9 mouse cellular contexts compared by ENCODE assay signal in genomic region chr5:139838476-139838892, GRCm38 (mm10). TPM values are rescaled to one million over a fixed set of nuclear protein-coding genes. Genes with fewer than 3 reads are reported as not detected.
DNase-seq lines count a peak whose midpoint lies in the region; ATAC-seq lines count a peak whose summit lies in the region.
"Had no signal": no experiment of that assay in that cellular context is flagged by ENCODE, and none has a peak within 500 bp of the region (broad histone marks: within the 10 kb centered on the region; RNA-seq: fewer than 3 reads in every experiment).

No protein-coding gene starts in this region.

- no peaks in the 10 kb centered on the region for H3K4me1 ChIP-seq in liver, embryonic 12.5 days
- H3K4me1 ChIP-seq in hindbrain, embryonic 10.5 days (replicated peaks), result peaks cover 12% of the 10 kb centered on the region

- H3K36me3 ChIP-seq in liver, embryonic 12.5 days, result no peaks in the 10 kb centered on the region
- H3K36me3 ChIP-seq in hindbrain, embryonic 10.5 days, result no peaks in the 10 kb centered on the region

- no peak overlapping the region for H3K4me3 ChIP-seq in liver, embryonic 12.5 days
- no peak overlapping the region for H3K4me3 ChIP-seq in hindbrain, embryonic 10.5 days

- H3K9me3 ChIP-seq in liver, embryonic 12.5 days (replicated peaks), result no peaks in the 10 kb centered on the region
- no peaks in the 10 kb centered on the region for H3K9me3 ChIP-seq in hindbrain, embryonic 10.5 days

- peaks cover 45% of the 10 kb centered on the region for H3K27me3 ChIP-seq in liver, embryonic 12.5 days (replicated peaks)
- H3K27me3 ChIP-seq in hindbrain, embryonic 10.5 days (ENCODE audit: insufficient read depth, poor library complexity, severe bottlenecking), result no peaks in the 10 kb centered on the region

- no peak overlapping the region for H3K4me2 ChIP-seq in liver, embryonic 12.5 days

- peak; percentile 66 for DNase-seq in liver
- peak; percentile 53 for DNase-seq in T-cell, adult 2 months (ENCODE audit: low spot score)
- DNase-seq in embryo, embryonic 11 days, result peak; percentile 77
- peak; percentile 82 for DNase-seq in hindbrain, embryonic 10.5 days (ENCODE audit: low spot score)
- DNase-seq in left cerebral cortex, postnatal 25 days (ENCODE audit: low spot score in 2 of 2), result peak; percentile 31 to 49
- peak; percentile 78 for DNase-seq in urinary bladder, postnatal 25 days (ENCODE audit: low spot score)

- ATAC-seq in liver, embryonic 12.5 days, result no peak
- ATAC-seq in monocyte, adult 5-6 weeks (replicated peaks; ENCODE audit: insufficient number of reproducible peaks, low FRiP score, low TSS enrichment, poor library complexity, severe bottlenecking), result peak; percentile 54; the same call in 1 of the 2 replicates

- no peak overlapping the region for H3K9ac ChIP-seq in liver, embryonic 12.5 days

- 28% methylated on average over 2 of the region's 2 CpGs for WGBS in liver, embryonic 12.5 days (ENCODE audit: insufficient replicate concordance)
- WGBS in hindbrain, embryonic 10.5 days, result 20% methylated on average over 2 of the region's 2 CpGs

- H3K27ac ChIP-seq in liver, embryonic 12.5 days, result no peak overlapping the region
- H3K27ac ChIP-seq in hindbrain, embryonic 10.5 days, result no peak overlapping the region
- H3K27ac ChIP-seq: macrophage had no signal

- intact Hi-C loops in left cerebral cortex, postnatal 25 days (cut with DNase I), result loop anchor here (1.0 to 5.0 kb wide), 5 partner anchors 302 to 699 kb away; no protein-coding TSS in a partner anchor

RNA-seq across cellular contexts. Expression of gene Psmg3, which starts 11.8 kb away (rescaled TPM):
- 75.6 and 80.9 TPM in 2 replicates for polyA plus RNA-seq in liver, embryonic 12.5 days (2016; fragmentation: Nextera tagmentation; extraction: Ambion mirVana)
- 97.5 and 97.7 TPM in 2 replicates for polyA plus RNA-seq in hindbrain, embryonic 10.5 days (2016; fragmentation: Nextera tagmentation; extraction: Ambion mirVana)
- 10 to 100 TPM; 20.5 to 21.0 TPM for total RNA-seq in left cerebral cortex, postnatal 25 days (2021)
- 3.5 to 12.3 TPM (median 7.6 TPM) in 3 replicates for total RNA-seq in monocyte, adult 5-6 weeks (2017)

RNA-seq across cellular contexts. Expression of gene Gm26938, which starts 12.3 kb away (rescaled TPM):
- not detected in 2 replicates for polyA plus RNA-seq in liver, embryonic 12.5 days (2016; fragmentation: Nextera tagmentation; extraction: Ambion mirVana)
- polyA plus RNA-seq in hindbrain, embryonic 10.5 days (2016; fragmentation: Nextera tagmentation; extraction: Ambion mirVana), result not detected in 2 replicates
- total RNA-seq in left cerebral cortex, postnatal 25 days (2021), result not detected
- total RNA-seq in monocyte, adult 5-6 weeks (2017), result not detected in 3 replicates
- polyA plus RNA-seq: macrophage had no signal

RNA-seq across cellular contexts. Expression of gene Tmem184a, which starts 18.8 kb away (rescaled TPM):
- polyA plus RNA-seq in liver, embryonic 12.5 days (2016; fragmentation: Nextera tagmentation; extraction: Ambion mirVana), result 1.6 TPM in 2 replicates
- polyA plus RNA-seq in hindbrain, embryonic 10.5 days (2016; fragmentation: Nextera tagmentation; extraction: Ambion mirVana), result 1.5 and 1.8 TPM in 2 replicates
- under 1 TPM in 1 of 2 experiments, not detected in 1; 0.48 TPM for total RNA-seq in left cerebral cortex, postnatal 25 days (2021)
- 0.67 TPM in 1 of 3 replicates, not detected in the others for total RNA-seq in monocyte, adult 5-6 weeks (2017)
- polyA plus RNA-seq: macrophage had no signal

RNA-seq across cellular contexts. Expression of gene Mafk, which starts 47.2 kb away (rescaled TPM):
- polyA plus RNA-seq in liver, embryonic 12.5 days (2016; fragmentation: Nextera tagmentation; extraction: Ambion mirVana), result 47.7 and 48.9 TPM in 2 replicates
- polyA plus RNA-seq in hindbrain, embryonic 10.5 days (2016; fragmentation: Nextera tagmentation; extraction: Ambion mirVana), result 9.9 and 10.1 TPM in 2 replicates
- 1 to 10 TPM; 6.8 TPM for total RNA-seq in left cerebral cortex, postnatal 25 days (2021)
- 73.5 to 94.4 TPM (median 82.2 TPM) in 3 replicates for total RNA-seq in monocyte, adult 5-6 weeks (2017)
